Mouse (Mus musculus) embryo, embryonic 9.5 days (tissue): ENCODE measurements around the gene Aldh1b1.
A peak's percentile ranks its signal among the peaks of the same experiment; 100 is the strongest.

Experiments
- DNase-seq: peaks from one replicate; pipeline ENCODE4 v3.0.0-alpha.2; 2017; ENCODE audit errors: extremely low spot score

Aldh1b1 gene

DNA sequence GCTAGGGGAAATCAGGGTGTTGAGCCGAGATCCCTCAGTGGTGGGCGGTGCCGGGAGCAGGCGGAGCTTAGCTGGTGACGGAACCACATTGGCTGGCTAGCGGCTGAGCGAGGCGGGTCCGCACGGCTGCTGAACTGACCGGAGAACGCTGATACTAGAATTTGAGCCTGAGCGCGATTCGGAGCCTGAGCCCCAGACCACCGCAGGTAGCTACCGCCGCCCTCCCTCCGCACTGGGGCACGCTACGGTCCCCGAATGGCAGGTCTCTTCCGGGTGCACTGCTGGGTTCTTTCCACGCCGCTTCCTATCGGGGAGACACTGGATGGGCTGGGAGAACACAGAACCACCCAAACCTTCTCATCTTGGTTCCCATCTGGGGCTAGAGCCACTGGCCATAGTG, at the start of gene Aldh1b1:
TSS of gene Aldh1b1 (plus strand) at position 59 of the 400 bp plus-strand sequence.
- DNase-seq = peak; percentile 76

DNA sequence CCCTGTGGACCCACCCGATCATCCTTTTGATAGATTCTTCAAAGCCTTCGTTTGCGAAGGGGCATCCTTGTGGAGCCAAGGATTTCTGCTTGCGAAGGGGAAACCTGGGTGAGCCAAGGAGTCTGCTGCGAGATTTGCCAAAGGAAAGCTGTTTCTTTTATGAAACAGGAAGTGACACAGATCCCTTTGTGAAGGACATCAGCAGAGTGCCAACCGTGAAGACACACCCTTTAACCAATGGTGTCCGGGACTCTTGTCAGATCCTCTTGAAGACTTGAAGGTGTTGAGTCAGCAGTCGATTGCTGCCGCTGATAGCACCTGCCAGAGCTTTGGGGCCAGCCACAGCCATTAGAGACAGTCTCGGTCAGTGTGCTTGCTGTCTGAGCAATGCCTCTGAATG, 49.4 kb upstream of the Aldh1b1 start:
- DNase-seq = no peak

DNA sequence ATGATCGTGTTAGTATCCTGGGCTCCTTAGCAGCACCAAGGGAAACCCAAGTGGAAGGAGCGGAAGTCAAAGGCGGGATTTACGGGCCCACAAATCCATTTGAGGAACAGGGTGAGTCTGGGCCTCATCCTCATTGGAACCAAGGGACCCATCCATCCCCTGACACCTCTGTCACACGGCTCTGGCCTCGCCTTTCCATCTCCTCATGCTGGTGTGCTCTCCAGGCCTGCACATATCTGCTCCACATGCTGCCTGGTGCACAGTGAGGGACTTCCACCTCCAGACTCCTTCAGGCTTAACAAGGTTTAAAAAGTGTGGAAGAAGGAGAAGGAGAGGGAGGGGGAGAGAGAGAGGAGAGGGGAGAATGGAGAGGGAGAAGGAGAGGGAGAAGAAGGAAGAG, 48.3 kb upstream of the Aldh1b1 start:
- no peak for DNase-seq

DNA sequence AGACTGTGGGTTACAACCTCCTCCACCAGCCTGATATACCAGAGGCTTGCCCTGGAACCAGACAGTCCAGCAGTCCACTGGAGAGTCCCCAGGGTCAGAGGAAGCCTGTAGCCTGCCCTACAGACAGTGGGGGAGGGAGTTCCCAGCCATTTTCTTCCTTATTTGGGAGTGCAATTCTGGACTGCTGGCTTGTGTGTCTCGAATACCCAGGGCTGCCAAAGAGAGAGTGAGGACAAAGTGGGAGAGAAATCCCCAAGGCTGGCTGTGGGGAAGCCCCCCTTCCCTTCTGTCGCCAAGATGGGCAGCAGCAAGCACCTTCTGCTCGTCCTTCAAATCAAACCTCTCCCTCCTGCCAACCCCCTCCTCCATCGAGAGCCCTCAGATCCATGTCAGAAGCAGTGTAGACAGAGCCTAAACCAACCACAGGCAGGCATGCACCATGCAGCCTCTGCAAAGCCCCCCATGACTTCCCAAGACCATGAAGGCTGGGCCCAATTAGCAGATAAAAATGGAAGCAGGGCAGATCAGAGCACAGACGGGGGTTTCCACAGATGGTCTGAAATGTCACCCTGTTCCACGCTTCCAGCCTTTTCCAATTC, 45.5 kb upstream of the Aldh1b1 start:
- DNase-seq = no peak

DNA sequence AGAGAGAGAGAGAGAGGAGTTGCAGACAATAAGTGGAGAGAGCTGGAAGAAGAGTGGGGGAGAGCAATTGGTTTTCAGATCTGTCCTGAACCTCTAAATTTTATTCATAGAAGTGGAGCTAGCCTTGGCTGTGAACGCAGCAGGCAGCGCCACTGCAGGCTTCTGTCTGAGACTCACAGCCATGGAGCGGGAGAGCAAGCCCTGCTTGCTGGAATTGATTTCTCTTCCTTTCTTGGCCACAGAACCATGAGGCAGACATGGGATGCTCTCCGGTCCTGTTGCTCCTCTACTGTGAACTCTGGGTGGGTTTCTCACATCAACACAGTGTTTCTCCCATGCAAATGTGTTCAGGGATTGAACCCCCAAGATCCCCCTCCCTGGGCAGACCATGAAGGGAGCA, 44.7 kb upstream of the Aldh1b1 start:
- DNase-seq = no peak

DNA sequence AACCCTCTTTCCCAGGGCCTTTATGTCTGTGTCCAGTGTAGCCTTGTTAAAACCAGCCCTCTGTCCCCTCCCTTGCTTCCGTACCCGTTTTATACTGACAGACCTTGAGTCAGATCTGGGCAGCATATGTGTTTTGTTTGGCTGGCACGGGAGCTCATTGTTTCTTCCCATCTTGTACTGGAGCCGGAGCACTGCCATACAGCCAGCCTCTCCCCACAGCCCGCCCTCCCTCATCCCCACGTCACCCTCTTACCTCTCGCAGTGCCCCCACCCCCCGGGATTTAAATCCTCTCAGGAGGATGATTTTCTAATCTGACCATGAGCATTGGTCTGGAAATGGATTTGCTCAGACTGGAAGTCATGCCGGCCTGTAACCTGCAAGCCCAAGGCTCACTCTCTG, 43.7 kb upstream of the Aldh1b1 start:
- DNase-seq = no peak

DNA sequence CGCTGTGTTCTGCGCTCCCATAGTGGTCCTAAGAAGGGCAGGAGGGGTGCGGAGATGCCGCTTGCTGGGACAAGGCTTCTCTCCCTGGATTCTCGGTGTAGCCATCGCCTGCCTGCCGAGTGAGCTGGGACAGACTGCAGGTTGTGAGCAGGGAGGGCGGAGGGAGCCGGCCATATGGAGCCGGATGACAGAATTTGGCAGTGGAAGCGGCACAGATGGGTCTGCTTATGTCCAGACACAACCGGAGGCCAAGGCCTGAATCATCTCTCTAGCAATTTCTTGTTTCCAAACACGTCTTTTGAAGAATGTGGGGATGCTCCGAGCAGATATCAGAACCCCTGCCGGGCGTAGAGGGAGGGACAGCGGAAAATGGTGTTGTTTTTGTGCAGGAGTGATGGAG, 42.9 kb upstream of the Aldh1b1 start:
- DNase-seq = no peak

DNA sequence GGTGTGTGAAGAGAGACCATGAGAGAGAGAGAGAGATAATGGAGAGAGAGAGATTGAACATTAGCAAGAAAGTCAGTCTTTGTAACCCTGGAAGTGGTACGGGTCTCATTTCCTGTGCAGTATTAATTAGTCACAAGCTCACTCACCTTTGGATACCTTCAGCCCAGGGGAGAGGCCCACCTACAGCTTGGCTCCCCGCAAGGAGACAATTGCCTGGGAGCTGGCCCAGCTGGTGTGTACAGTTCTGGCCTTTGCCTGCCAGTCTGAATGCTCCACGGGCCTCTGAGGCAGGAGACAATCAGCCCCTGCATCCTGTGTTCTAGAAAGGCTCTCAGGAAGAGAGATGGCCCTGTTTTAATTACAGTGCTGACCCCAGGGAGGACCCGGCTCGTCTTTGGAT, 40.9 kb upstream of the Aldh1b1 start:
- DNase-seq = no peak

DNA sequence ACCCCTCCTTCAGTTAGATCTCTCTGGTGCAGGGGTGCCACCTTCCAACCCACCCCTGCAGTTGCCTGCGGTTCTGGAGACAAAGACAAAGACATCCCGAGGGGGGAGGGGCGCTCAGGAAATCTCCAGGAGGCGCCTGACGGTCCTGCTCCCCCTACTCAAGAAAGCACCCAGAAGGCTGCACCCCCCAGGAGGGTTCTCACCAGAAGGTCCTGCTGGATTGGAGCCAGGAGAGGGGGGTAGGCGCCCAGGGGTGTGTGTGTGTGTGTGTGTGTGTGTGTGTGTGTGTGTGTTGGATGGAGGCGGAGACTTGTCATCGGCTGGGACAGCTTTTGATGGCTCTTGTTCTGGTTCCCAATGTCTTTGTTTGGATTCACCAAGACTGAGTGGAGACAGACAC, 39.4 kb upstream of the Aldh1b1 start:
- no peak for DNase-seq

DNA sequence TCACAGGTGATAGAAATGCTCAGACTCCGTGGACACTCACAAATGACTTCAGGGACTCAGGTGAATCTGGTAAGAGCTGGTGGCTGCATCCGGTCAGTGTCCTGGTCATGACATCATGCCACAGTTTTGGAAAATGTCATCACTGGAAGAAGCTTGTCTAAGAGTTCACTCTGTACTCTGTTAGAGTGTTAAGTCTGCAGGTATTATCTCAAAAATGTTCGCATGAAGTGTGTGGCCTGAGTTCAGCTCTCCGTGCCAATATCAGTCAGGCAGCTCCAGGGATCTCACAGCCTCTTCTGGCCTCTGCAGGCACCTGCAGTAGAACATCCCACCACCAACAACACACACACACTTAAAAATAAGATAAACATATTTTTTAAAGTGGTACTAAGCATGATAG, 36.2 kb upstream of the Aldh1b1 start:
- no peak for DNase-seq

DNA sequence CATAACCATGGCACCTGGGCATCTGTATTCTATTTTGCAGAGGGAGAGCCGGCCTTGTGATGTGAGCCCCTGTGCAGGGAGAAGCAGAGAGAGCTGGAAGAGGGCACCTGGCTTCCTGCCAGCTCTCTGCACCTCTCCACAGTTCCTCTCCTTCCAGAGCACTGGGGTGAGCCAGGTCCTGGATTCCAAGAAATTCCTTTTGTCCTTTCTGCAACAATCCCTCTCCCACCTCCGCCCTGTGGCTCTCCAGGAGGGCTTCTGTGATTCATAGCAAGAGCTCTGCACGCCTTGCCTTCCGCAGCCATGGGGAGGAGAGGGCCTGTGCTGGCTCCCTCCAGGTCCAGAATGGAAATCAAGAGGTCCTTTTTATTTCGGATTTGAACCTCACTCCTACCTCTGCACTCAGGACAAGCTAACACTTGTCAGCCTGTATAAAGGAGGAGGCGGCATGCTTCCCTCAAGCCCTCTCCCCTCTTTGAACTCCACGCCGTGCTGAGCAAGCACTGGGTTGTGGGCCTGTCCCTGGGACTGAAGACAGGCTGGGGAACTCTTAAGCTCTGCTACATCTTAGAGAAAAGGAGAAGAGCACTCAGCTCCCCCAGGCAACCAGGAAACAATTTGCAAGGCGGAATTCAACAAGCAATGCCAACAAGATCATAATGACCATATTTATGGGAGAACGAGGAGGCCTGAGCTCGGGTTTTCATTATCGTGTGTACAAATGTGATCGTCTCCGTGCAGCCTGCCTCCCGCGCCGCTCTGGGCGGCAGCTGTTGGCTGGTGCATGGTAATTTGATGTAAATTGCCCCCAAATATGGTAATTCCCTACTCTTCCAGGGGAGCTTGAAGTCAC, 35.3 kb upstream of the Aldh1b1 start:
- peak; percentile 26 for DNase-seq

DNA sequence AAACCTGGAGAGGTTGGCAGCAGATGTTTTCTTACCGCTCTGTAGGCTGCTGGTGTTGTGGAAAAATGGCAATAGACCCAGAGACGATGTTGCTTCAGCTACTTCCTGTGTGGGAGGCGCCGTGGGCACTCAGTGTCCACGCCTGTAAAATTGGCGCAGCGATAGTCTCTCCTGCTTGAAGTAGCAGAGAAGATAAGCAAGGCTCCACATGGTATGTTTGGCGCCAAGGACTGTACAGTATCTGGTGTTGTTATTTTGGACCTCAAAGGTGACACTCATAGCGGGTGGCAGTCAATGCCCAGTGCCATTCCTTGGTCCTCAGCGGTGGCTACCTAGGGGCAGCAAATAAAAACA, 34.7 kb upstream of the Aldh1b1 start:
- no peak for DNase-seq

DNA sequence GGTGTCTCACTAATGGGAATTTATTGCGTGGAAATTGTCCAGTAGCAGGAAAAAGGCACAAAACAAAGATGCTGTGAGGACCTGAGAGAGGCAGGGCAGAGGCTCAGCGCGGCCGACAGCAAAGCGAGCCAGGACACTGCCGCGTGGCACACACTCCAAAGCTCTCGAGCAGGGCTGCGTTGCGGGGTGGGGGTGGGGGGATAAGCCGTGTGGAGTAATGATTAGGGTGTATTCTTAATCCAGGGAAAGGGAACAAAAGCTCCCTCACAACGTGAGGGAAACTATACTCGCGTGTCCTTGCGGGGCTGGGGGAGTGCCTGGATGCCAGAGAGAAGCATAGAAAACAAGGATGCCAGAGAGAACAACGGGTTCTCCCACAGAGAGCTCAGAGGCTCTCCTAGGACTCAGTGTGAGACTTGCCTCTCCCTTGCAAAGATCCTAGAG, 33.7 kb upstream of the Aldh1b1 start:
- DNase-seq = no peak

DNA sequence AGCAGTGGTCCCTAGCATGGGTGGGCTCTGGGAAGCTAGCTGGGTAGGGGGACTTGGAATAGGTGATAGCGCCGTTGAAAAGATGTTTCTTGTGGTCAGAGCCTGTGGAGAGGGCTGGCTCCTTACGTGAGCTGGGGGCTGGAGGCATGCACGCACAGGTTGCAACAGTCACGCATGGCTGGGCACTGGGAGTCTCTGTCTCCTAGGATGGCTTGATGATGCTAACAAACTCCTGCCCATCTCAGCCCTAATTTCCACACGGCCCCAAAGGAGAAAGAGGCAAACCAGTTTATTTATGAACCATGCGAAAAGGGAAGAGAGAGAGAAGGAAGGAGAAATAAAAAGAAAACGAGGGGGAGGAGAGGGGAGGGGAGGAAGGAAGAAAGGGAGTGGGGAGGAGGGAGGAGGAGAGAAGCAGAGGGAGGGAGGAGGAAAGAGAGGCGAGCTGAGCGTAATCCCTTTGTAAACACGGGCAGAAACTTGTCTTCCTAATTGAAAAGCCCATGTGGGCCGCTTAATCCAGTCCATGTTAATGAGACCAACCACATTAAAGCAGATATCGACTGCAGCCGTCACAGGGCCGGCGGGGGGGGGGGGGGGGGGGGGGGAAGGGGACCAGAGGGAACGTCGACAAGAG, 33.1 kb upstream of the Aldh1b1 start:
- DNase-seq = peak; percentile 68

DNA sequence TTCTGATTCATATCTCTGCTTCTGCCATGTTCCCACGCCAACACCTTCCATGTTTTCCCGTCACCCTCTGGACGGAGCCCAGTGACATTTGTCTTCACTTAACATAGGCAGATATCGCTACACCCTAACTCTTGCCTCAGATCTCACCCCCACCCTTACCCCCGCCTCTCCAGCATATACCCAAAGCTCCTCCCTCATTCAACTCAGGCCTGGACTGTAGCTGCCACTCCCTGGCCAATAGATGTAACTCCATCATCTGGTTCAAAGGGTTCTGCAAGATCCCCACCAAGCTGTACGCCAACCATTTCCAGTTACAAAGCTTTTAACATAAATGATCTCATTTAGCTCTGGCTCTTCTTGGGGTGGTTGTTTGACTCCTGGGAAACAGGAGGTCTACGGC, 32.0 kb upstream of the Aldh1b1 start:
- no peak for DNase-seq

DNA sequence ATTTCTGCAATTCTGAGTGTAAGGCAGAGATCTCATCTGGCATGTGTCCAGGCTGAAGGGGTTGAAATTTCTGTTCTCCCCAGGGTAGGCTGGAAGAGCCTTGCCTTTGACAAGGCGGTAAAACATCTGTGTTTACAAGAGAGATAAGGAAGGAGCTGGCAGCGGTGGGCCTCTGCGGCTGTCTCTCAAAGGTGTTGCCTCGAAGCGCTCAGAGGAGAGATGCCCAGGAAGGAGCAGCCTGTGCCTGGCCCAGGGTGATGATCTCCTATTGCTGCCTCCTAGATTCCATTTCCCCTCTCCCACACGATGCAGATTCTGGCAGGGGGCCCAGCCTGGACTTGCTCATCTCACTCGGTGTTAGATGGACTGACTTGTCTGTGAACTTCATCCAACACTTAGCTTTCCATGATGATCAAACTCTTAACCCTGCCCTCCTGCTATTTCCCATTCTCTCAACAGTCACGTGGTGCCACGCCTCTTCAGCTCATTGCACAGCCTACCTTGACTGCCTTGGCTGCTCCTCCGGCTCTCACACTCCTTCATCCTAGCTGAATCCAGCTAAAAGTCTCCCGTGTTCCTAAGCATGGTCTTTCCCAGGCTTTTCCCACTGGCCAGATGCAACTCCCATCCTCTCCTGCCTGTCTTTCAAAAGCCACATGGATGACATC, 30.8 kb upstream of the Aldh1b1 start:
- DNase-seq = no peak

DNA sequence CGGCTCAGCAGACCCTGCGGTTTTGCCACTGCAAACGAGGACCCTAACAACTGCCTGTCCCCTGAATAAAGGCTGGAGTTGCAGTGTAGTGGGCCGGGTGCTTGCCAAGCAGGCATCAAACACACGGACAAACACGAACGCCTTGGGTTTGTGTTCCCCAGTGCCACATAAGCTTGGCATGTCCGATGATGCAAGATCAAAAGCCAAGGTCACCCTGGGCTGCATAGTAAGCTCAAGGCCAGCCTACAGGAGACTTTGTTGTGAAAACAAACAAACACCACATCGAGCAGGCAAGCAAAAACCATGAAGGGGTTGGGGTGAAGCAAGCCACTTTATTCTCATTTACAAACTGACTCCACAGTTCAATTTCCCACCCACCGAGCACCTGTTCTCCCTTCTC, 29.7 kb upstream of the Aldh1b1 start:
- no peak for DNase-seq

DNA sequence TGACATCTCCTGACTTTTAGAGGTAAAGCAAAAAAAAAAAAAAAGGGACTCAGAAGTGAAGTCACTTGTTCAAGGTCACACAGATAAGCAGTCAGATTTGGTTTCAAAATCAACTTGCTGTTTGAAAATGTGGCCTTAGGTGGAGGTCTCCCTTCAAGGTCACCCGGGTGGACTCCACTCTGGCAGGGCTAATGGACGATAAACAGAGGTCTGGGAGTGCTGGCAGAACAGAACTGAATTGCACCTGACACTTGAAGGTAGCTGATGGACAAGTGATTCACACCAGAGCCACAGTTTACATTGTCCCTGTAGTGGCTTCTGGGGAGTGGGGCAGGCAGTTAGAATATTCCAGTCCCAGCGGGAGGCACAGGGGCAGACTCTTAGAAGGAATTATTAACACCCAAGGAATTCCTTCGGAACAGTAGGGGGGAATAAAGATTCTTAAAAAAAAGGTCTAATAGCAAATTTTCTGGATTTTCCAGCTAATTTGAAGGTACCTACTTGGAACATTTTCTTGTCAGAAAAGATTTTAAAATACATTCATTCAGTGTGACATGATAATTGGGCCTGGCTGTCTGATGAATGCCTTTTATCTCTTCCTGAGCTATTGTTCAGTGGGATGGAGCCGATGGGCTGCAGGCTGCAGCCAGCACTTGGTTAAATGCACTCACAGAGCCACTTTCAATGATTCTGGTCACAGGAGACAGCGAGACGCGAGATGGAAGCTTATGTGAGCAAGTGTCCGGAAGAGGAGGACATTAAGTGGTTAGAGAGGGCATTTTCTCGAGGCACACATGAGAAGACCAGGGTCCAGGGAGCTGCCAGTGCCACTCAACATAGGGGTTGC, 28.8 kb upstream of the Aldh1b1 start:
- peak; percentile 32 for DNase-seq

DNA sequence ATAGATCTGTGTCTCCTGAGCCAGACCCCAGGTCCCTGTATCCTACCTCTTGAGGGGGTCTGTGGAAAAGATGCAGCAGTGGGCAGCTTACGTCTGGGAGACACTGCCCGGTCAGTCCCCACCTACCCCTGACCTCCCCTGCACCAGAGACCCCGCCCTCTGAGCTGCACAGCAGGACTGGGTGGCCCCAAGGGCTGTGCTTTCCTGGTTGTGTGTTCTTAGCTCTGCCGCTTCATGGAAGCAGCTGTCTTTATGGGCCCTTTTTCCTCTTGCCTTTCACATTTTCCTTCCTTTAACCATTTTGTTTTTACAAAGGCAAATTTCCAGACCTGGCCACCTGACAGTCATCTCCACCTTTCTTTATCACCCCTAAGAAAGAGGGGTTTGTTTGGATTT, 28.2 kb upstream of the Aldh1b1 start:
- DNase-seq = no peak

DNA sequence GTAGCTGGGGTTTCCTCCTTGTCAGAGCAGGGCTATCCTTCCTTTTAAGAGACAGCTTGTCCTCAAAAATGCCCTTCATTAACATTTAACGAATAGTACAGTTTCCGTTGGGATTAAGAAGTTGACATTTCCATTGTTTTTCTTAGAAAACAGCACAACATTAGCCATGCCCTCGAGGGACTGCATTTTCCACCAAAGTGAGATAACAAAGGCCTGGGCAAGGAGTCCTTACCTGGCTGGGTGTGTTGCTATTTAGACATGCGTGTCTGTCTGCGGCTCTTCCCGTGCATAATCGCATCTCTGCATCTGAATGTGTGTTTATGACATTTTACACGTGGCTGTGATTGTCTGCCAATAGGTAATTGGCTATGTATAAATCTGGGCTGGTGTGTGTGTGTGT, 27.6 kb upstream of the Aldh1b1 start:
- DNase-seq = no peak

DNA sequence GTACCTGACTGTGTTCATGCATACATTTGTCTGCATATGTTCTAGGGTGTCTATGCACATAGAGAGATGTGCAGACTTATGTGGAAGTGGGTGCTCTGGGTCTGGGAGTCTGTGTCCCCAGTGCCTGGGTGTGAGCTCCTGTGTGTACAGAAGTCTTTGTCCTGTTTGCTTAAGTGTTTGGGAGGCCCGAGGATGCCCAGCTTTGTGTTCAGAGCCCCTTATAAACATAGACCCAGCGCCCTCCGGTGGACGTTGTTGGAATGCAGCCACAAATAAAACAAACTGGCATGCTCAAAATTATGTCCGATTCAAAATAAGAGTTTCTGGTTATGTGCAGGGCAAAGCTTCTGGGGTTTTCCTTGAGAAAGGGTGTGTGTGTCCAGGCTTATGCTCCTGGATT, 27.2 kb upstream of the Aldh1b1 start:
- peak; percentile 76 for DNase-seq

DNA sequence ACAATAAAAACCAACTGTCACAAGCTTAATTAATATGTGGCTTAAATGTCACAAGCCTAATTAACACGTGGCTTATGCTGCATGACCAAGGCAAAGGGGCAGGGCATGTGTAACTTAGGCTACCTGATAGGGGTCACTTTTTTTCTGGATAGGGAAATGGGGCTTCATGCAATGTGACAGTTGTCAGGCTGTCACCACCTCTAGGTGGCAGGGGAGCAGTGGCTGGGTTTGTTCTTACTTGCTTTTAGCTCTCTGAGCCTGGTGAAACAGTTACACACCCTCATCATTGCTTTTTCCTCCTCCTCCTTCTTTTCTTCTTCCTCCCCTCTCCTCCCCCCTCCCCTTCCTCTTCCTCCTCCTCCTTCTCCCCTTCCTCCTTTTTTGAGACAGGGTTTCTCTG, 15.2 kb upstream of the Aldh1b1 start:
- no peak for DNase-seq
